23 mouse cellular contexts compared by ENCODE assay signal in genomic region chr15:99122642-99123041, GRCm38 (mm10). TPM values are rescaled to one million over a fixed set of nuclear protein-coding genes. Genes with fewer than 3 reads are reported as not detected.
"Had no signal": no experiment of that assay in that cellular context is flagged by ENCODE, and none has a peak within 500 bp of the region (broad histone marks: within the 10 kb centered on the region; RNA-seq: fewer than 3 reads in every experiment).

No protein-coding gene starts in this region.

- H3K4me1 ChIP-seq: stomach, embryonic 15.5 days had no signal

- H3K4me2 ChIP-seq: limb, embryonic 13.5 days; neural tube, embryonic 12.5 days; stomach, embryonic 15.5 days had no signal

- H3K27ac ChIP-seq: limb, embryonic 13.5 days; liver, embryonic 14.5 days; midbrain, embryonic 10.5 days; neural tube, embryonic 12.5 days; stomach, embryonic 15.5 days had no signal

- H3K27me3 ChIP-seq: neural tube, embryonic 12.5 days; stomach, embryonic 15.5 days had no signal

- H3K9me3 ChIP-seq: limb, embryonic 13.5 days; midbrain, embryonic 10.5 days; neural tube, embryonic 12.5 days; stomach, embryonic 15.5 days had no signal

- H3K36me3 ChIP-seq: limb, embryonic 13.5 days; midbrain, embryonic 10.5 days; neural tube, embryonic 12.5 days; stomach, embryonic 15.5 days had no signal

- H3K4me3 ChIP-seq: limb, embryonic 13.5 days; midbrain, embryonic 10.5 days; neural tube, embryonic 12.5 days; stomach, embryonic 15.5 days had no signal

- DNase-seq: kidney, adult 8-10 months; kidney, postnatal 36 days; layer of hippocampus, adult 9-11 months; layer of hippocampus, postnatal 36 days; lung, adult 18-20 months; lung, postnatal 10 days; midbrain, embryonic 14.5 days; retina, postnatal 1 day; right cerebral cortex, postnatal 4 days; thymus, adult 2 months; thymus, postnatal 25 days had no signal

- H3K9ac ChIP-seq: limb, embryonic 13.5 days; liver, embryonic 14.5 days; neural tube, embryonic 12.5 days; stomach, embryonic 15.5 days had no signal

RNA-seq across cellular contexts. Expression of gene Spats2, which starts 3.1 kb away (rescaled TPM):
- total RNA-seq: megakaryocyte, adult 5-6 weeks had no signal

RNA-seq across cellular contexts. Expression of gene C1ql4, which starts 35.0 kb away (rescaled TPM):
- total RNA-seq: layer of hippocampus, adult 18-20 months; left cerebral cortex, adult 8-10 months; left cerebral cortex, postnatal 25 days; liver, adult 2 months; megakaryocyte, adult 5-6 weeks had no signal
- polyA plus RNA-seq: limb, embryonic 13.5 days; liver, embryonic 14.5 days; spleen, adult 2 months; stomach, embryonic 15.5 days; urinary bladder, adult 2 months had no signal

RNA-seq across cellular contexts. Expression of gene Troap, which starts 48.3 kb away (rescaled TPM):
- total RNA-seq: liver, adult 2 months had no signal
- polyA plus RNA-seq: liver, adult 2 months had no signal
